Mouse (Mus musculus) CD8-positive naive resting alpha-beta T cell, adult 2 months (primary cell): ENCODE results near the gene Gm826.

Experiments
- DNase-seq, 2 experiments: peaks; one replicate each; pipeline ENCODE4 v3.0.0; 2022; ENCODE audit warnings: low read depth in 2 of 2, low spot score in 2 of 2

Gm826 gene

GRCm38 (mm10) chr2:160288538-160289151, 45.3 kb downstream of the Gm826 start:
- DNase-seq: no peak

GRCm38 (mm10) chr2:160275959-160276657, 57.9 kb downstream of the Gm826 start:
- DNase-seq: no peak

- DNase-seq: no peak
Observed at GRCm38 (mm10) chr2:160267828-160268453, 66.0 kb downstream of the Gm826 start.

GRCm38 (mm10) chr2:160263861-160264260, 70.1 kb downstream of the Gm826 start:
- no peak for DNase-seq

GRCm38 (mm10) chr2:160261538-160261937, 72.4 kb downstream of the Gm826 start:
- DNase-seq: no peak
